Mouse (Mus musculus) brain, embryonic 14.5 days (tissue): ENCODE measurements around the gene Serinc1. TPM values are rescaled to one million over a fixed set of nuclear protein-coding genes. Genes with fewer than 3 reads are reported as not detected.

Source experiments
- DNase-seq: peaks from one replicate; pipeline ENCODE4 v3.0.0-alpha.2; 2011; ENCODE audit warnings: low read depth
- CTCF ChIP-seq: fragments of 200-500 bp; IDR thresholded peaks from 2 replicates; pipeline ENCODE4 v1.5.1; 2012; ENCODE audit warnings: inconsistent platforms, mild to moderate bottlenecking, moderate library complexity, borderline replicate concordance; ENCODE audit not compliant: insufficient read depth, insufficient read length; ENCODE audit errors: extremely low read depth
- POLR2A ChIP-seq: fragments of 200-500 bp; IDR thresholded peaks from 2 replicates; pipeline ENCODE4 v1.6.1; 2012; ENCODE audit warnings: mild to moderate bottlenecking, inconsistent platforms, borderline replicate concordance; ENCODE audit not compliant: poor library complexity, insufficient read depth, insufficient read length, severe bottlenecking; ENCODE audit errors: extremely low read depth
- polyA plus RNA-seq: library from polyadenylated mRNA; depleted of rRNA; stranded (reverse); fragments of >200 nt; gene quantifications from 2 replicates; pipeline ENCODE4 v1.2.3, GENCODE M21; 2012

Serinc1 gene
- polyA plus RNA-seq, 1 experiment, result 289 TPM

DNA sequence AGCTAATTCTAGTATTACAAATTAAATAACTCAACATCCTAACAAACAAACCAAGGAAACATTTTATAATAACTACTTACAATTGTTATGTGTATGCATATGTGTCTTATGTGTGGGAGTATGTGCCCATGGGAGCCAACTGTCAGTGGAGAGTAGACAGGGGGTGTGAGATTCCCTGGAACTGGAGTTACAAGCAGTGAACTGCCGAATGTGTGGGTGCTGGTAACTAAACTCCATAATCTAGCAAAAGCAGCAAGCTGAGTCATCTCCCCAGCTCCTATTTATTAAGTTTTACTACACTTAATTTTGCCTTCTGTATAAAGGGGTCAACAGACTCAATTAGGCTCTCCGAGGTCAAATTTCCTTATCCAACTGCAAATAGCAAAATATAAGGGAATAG is 1.3 kb downstream of the Serinc1 start:
- peak; percentile 12 for DNase-seq
- no peak for TF ChIP-seq CTCF

DNA sequence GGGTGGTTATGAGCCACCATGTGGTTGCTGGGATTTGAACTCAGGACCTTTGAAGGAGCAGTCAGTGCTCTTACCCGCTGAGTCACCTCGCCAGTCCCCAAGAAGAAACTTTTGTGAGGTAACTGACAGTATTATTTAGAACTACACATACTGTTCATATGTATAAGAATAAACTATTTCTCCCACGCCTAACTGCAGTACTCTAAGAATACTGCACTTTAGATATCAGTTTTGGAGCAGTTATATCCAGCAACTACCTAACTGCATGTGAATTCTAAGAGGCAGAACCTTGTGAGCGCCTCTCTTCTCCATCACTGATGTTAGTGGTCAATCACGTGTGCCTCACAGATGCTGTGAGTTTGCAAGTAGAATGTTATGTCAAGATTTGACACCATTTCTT is 5.9 kb downstream of the Serinc1 start:
- no peak for DNase-seq
- no peak for TF ChIP-seq POLR2A
- no peak for TF ChIP-seq CTCF

DNA sequence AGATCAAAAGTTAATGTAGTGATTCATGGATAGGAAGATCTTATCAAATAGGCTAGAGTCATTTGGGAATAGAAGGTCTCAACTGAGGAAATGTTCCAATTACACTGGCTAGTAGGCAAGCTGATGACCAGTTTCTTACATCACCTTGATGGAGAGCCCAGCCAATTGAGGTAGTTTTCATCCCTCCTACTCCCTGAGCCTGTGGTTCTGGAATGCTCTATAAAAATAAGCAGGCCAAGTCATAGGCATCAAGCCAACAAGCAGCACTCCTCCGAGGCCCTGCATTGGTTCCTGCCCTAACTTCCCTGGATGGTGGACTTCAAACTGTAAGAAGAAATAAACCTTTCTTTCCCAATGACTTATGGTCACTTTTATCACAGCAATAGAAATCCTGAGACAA is 17.1 kb downstream of the Serinc1 start:
- TF ChIP-seq POLR2A (no peak), CTCF (no peak)
- no peak for DNase-seq

DNA sequence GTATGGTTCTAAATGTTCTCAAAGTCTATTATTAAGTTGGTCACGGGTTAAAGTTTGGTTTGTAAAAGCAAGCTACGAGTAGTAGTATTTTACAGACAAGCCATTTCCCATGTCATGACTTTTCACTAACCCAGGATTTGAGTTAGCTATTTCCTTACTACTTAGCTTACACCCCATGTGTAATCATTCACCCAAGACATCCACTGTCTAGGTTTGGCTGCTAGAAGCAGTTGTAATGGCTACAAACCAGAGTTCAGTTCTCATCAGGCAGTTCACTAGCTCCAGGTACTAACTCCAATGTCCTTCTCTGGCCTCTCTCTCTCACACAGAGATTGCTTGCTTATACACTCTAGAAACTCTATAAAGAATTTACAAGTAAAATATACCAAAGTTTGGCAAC is 17.7 kb downstream of the Serinc1 start:
- TF ChIP-seq CTCF (no peak), POLR2A (no peak)
- no peak for DNase-seq

DNA sequence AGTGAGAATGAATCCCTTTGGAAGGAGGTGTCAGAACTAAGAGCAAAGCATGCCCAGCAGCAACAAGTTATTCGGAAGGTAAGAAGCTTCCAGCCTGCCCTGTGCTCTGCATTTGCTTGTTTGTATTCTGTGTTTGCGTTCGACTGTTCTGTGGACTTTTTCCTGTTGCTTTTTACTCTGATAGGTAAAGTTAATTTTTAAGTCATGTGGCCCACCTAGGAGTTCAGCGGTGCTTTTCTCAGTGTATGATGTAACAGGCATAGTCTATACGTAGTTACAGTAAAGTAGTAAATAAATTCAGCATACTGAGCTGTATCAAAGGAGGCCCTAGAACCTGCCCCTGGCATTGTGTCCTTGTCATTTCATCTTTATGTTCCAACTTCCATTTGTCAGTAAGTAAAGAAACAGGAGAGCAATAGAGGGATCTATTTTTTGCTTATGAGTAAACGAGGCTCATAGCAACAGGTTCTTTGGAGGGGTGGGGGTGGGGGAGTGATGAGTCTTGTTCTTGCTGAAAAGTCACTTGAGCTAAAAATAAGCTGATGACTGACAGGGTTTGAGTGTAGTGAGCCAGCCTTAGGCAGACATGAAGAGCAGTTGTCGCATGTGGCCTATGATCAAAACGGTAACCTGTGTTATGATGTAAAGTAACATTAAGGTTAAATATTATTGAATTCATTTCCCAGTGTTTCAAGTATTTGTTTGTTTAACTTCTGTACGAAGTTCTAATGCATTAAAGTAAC is 32.7 kb downstream of the Serinc1 start:
- TF ChIP-seq CTCF (no peak), POLR2A (no peak)

DNA sequence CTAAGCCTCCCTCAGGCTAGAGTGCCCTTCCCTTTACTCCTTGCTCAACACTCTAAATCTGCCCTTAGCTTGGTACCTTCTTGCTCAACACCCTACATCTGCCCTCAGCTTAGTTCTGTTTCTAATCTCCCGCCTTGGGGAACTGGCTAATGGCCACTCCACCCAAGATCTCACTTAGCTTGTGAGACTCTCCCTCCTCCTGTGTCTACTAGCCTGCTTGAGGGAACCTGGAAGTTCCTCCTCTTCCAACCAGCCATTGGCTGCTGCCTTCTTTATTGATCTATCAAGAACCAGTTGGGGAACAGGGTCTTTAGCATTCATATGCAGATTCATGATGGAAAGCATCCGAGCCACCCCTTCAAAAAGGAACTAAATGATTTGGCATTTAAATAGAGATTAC is 40.3 kb downstream of the Serinc1 start:
- TF ChIP-seq POLR2A, result no peak
- TF ChIP-seq CTCF, result no peak
- DNase-seq, result peak; percentile 12

More for the DNA sequence above, 32.7 kb downstream of the Serinc1 start:
- no peak for DNase-seq

DNA sequence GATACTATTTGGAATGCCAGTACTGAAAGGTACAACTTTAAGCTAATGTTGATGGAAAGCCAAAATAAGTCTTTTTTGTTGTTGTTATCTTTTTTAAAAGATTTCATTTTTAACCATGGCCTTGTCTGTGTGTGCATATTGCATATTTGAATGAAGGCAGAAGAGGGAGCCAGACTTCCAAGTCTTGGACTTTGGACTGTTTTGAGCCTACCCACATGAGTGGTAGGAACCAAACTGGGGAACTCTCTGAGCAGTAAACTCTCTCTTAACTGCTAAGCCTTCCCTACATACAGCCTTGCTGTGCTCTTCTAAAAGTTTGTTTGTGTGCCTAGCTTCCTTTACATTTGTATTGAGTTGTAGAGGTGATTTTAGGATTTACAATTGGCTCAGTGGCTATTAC is 43.7 kb downstream of the Serinc1 start:
- TF ChIP-seq CTCF (no peak), POLR2A (no peak)

DNA sequence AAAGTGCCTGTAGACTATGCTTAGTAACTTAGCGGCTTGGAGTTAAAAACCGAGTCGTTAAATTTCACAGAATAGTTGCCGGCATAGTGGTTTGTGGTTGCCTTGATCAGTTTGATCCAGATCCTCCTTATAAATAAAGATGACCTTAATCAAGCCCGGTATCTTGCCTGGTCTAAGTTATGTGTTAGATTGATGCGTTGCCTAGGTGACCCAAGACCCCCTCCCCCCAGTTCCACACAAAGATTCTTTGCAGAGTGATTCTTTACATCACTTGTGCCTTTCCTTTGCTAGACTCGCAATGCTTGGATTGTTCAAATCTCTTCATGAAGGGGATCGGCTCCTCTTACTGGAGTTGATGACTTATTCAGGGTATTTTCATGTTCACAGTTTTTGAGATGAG is 45.1 kb downstream of the Serinc1 start:
- peak; percentile 85 for DNase-seq
- TF ChIP-seq CTCF, result no peak
- TF ChIP-seq POLR2A, result no peak

More for the DNA sequence above, 43.7 kb downstream of the Serinc1 start:
- DNase-seq, result peak; percentile 14

DNA sequence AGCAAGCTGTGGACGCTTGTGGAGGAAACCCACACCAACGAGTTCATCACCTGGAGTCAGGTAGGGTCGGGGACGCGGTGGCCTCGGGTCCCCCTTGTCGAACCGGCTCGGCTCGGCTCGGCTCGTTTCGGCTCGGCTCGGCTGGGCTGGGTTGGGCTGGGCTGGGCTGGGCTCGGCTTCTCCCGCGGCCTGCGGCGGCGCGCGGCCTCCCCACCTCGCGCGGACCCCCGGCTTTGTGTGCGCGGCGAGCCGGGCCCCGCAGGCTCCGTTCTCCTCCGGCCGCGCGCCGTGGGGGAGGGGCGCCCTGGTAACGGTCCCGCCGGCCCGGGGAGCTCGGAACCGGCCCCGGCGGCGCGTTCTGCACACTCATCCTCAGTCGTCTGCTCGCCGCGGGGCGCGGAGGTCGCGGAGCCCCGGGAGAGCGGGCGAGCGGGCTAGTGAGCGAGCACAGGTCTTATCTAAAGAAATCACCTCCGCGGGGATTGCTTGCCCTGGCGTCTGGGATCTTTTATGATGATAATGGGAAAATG is 45.7 kb downstream of the Serinc1 start:
- DNase-seq, result no peak

DNA sequence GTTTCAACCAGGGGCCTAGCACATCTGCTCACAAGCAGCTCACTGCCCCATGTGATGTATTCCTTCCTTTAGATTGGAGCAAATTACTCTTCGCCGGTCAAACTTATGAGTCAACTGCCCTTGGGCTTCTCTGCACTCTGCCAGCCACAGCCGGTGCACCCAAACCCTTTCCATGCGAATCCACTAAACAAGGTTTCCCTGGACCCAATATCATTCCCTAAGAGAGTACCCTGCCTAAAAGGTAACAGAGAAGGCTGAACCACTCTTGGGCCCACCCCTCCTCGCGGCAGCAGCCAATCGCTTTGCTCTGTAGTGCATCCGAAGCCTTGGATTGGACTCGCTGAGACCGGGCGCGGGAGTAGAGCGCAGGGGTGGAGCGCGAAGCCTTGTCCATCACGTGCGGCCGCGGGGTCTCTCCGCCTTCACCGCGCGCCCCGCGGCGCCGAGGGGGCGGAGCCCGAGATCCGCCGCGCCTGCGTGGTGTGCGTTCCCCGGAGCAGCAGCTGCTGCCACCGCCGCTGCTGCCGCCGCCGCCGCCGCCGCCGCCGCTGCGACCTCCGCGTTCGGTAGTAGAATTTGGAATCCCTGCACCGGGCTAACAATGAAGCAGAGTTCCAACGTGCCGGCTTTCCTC is 46.3 kb downstream of the Serinc1 start, which contains the start of gene Hsf2:
Gene Hsf2, plus strand, starts transcription at position 478 of the 634 bp plus-strand sequence.
- DNase-seq, result peak; percentile 99
- TF ChIP-seq CTCF (no peak), POLR2A (peak; percentile 60)

More for the DNA sequence above, 45.7 kb downstream of the Serinc1 start:
- TF ChIP-seq CTCF, result no peak
- no peak for TF ChIP-seq POLR2A

DNA sequence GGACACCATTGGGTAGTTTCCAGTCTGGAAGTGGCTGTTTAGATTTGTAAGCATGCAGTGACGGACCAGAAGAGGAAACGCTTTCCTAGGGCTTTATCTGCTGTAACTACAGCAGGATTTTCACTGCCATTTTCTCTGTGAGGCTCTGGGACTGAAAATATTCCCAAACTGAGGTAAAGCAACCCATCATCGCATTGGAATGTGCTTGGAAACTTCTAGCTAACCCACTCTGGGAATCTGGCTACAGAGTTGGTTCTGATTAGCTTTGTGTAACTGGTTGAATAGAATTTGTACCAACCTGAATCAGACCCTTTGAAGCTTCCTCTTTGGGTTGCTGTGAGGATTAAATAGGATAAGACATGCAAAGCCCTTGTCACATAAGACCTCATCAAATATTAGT is 47.6 kb downstream of the Serinc1 start:
- no peak for DNase-seq
- TF ChIP-seq CTCF, result no peak
- TF ChIP-seq POLR2A, result no peak
